Mouse (Mus musculus): ENCODE results near the gene Hint1. TPM values are rescaled to one million over a fixed set of nuclear protein-coding genes. Genes with fewer than 3 reads are reported as not detected.
"Not testable (repeated sequence)": the region's sequence is repeated elsewhere in the genome, so short reads cannot be mapped to it uniquely, and the experiment has no call there.

The Hint1 gene
- total and polyA plus RNA-seq, 3 experiments, result 529 to 2,790 (median 567) TPM

- Histone ChIP-seq H3K4me1 (ENCODE audit: control insufficient read depth in 1 of 2, insufficient read depth in 2 of 2, low read length in 2 of 2) (peaks cover 6 to 8% of the 10 kb centered on the region in 2 experiments), H3K27me3 (ENCODE audit: control insufficient read depth in 1 of 2, insufficient read depth in 2 of 2, low read length in 2 of 2) (no peaks in the 10 kb centered on the region), H3K4me3 (ENCODE audit: control insufficient read depth in 1 of 2, insufficient read depth in 1 of 2, low read depth in 2 of 2, low read length in 2 of 2) (no peak overlapping the region), H3K9ac (ENCODE audit: control insufficient read depth, low read depth, low read length, poor library complexity, severe bottlenecking) (no peak overlapping the region), H3K9me3 (replicated peaks; ENCODE audit: insufficient read depth, low read length) (no peaks in the 10 kb centered on the region), H3K27ac (ENCODE audit: control insufficient read depth, low read depth, low read length) (no peak overlapping the region), H3K79me2 (ENCODE audit: control insufficient read depth, insufficient read depth, low read length, poor library complexity) (no peaks in the 10 kb centered on the region), H3K36me3 (ENCODE audit: control insufficient read depth in 1 of 2, insufficient read depth in 2 of 2, low read length in 2 of 2) (peaks cover 0 to 6% of the 10 kb centered on the region in 2 experiments; a peak in 1 of 4 replicates)
- no peak for TF ChIP-seq MXI1 (IDR thresholded peaks at IDR 0.05; ENCODE audit: low read depth, low read length)
- no peak for TF ChIP-seq BHLHE40 (IDR thresholded peaks at IDR 0.05; ENCODE audit: borderline replicate concordance, low read depth, low read length)
- no peak for TF ChIP-seq ELF1 (IDR thresholded peaks at IDR 0.05; ENCODE audit: low read depth, low read length)
- no peak for TF ChIP-seq SMC3 (IDR thresholded peaks at IDR 0.05; ENCODE audit: low read depth, low read length)
- no peak for TF ChIP-seq USF2 (IDR thresholded peaks at IDR 0.05; ENCODE audit: borderline replicate concordance in 1 of 2, insufficient read depth in 1 of 2, low read depth in 1 of 2, low read length in 2 of 2)
- TF ChIP-seq RCOR1 (IDR thresholded peaks at IDR 0.05; ENCODE audit: low read depth, low read length), result no peak
- no peak for TF ChIP-seq POLR2AphosphoS2 (IDR thresholded peaks at IDR 0.05; ENCODE audit: low read length)
- no peak for TF ChIP-seq GATA1 (IDR thresholded peaks at IDR 0.05; ENCODE audit: low read depth, low read length)
- no peak for TF ChIP-seq POLR2AphosphoS5 (IDR thresholded peaks at IDR 0.05; ENCODE audit: borderline replicate concordance, low read depth, low read length)
- TF ChIP-seq CTCF (IDR thresholded peaks at IDR 0.05 in 2 of 3, conservative IDR thresholded peaks at IDR 0.05 in 1 of 3; ENCODE audit: control insufficient read depth in 1 of 3, insufficient read depth in 1 of 3, low read depth in 2 of 3, low read length in 3 of 3, poor library complexity in 1 of 3, severe bottlenecking in 1 of 3), result no peak
- TF ChIP-seq CHD1 (IDR thresholded peaks at IDR 0.05; ENCODE audit: low read depth, low read length), result no peak
- no peak for TF ChIP-seq SIN3A (IDR thresholded peaks at IDR 0.05; ENCODE audit: low read length)
- no peak for DNase-seq (ENCODE audit: low read depth, low spot score)
Observed at GRCm38 (mm10) chr11:54892091-54892490, 25.9 kb downstream of the Hint1 start.

GRCm38 (mm10) chr11:54894589-54894988 is 28.4 kb downstream of the Hint1 start:
- no peak overlapping the region for H3K27ac ChIP-seq (ENCODE audit: control insufficient read depth, low read depth, low read length)
- no peaks in the 10 kb centered on the region for H3K27me3 ChIP-seq (ENCODE audit: control insufficient read depth in 1 of 2, insufficient read depth in 2 of 2, low read length in 2 of 2)
- H3K9me3 ChIP-seq (replicated peaks; ENCODE audit: insufficient read depth, low read length), result no peaks in the 10 kb centered on the region
- H3K4me3 ChIP-seq (ENCODE audit: control insufficient read depth in 1 of 2, insufficient read depth in 1 of 2, low read depth in 2 of 2, low read length in 2 of 2), result no peak overlapping the region
- no peaks in the 10 kb centered on the region for H3K79me2 ChIP-seq (ENCODE audit: control insufficient read depth, insufficient read depth, low read length, poor library complexity)
- TF ChIP-seq E2F4 (IDR thresholded peaks at IDR 0.05; ENCODE audit: borderline replicate concordance, low read depth, low read length) (no peak), MXI1 (IDR thresholded peaks at IDR 0.05; ENCODE audit: low read depth, low read length) (no peak), KAT2A (conservative IDR thresholded peaks at IDR 0.05; ENCODE audit: low read depth, low read length) (no peak), MAX (IDR thresholded peaks at IDR 0.05; ENCODE audit: low read length) (no peak), POLR2AphosphoS5 (IDR thresholded peaks at IDR 0.05; ENCODE audit: borderline replicate concordance, low read depth, low read length) (no peak), UBTF (IDR thresholded peaks at IDR 0.05; ENCODE audit: borderline replicate concordance, insufficient read depth, low read depth, low read length) (no peak)
- H3K9ac ChIP-seq (ENCODE audit: control insufficient read depth, low read depth, low read length, poor library complexity, severe bottlenecking), result no peak overlapping the region
- H3K4me1 ChIP-seq (ENCODE audit: control insufficient read depth in 1 of 2, insufficient read depth in 2 of 2, low read length in 2 of 2), result peaks cover 2 to 5% of the 10 kb centered on the region in 2 experiments; a peak in 3 of 4 replicates
- peaks cover 0 to 2% of the 10 kb centered on the region in 2 experiments; a peak in 1 of 4 replicates for H3K36me3 ChIP-seq (ENCODE audit: control insufficient read depth in 1 of 2, insufficient read depth in 2 of 2, low read length in 2 of 2)
- DNase-seq (ENCODE audit: low read depth, low spot score), result no peak

- not testable (repeated sequence) for H3K4me1 ChIP-seq (ENCODE audit: control insufficient read depth in 1 of 2, insufficient read depth in 2 of 2, low read length in 2 of 2); H3K27me3 ChIP-seq (ENCODE audit: control insufficient read depth in 1 of 2, insufficient read depth in 2 of 2, low read length in 2 of 2); H3K4me3 ChIP-seq (ENCODE audit: control insufficient read depth in 1 of 2, insufficient read depth in 1 of 2, low read depth in 2 of 2, low read length in 2 of 2); H3K36me3 ChIP-seq (ENCODE audit: control insufficient read depth in 1 of 2, insufficient read depth in 2 of 2, low read length in 2 of 2); H3K9ac ChIP-seq (ENCODE audit: control insufficient read depth, low read depth, low read length, poor library complexity, severe bottlenecking); H3K79me2 ChIP-seq (ENCODE audit: control insufficient read depth, insufficient read depth, low read length, poor library complexity); DNase-seq (ENCODE audit: low read depth, low spot score); H3K27ac ChIP-seq (ENCODE audit: control insufficient read depth, low read depth, low read length); H3K9me3 ChIP-seq (replicated peaks; ENCODE audit: insufficient read depth, low read length)
Observed at GRCm38 (mm10) chr11:54896646-54897045, 30.5 kb downstream of the Hint1 start.

All from MEL (cell line).